Mouse (Mus musculus) heart, embryonic 12.5 days (tissue): ENCODE measurements around the gene Hps3. TPM values are rescaled to one million over a fixed set of nuclear protein-coding genes. Genes with fewer than 3 reads are reported as not detected.
"Not testable (repeated sequence)": the region's sequence is repeated elsewhere in the genome, so short reads cannot be mapped to it uniquely, and the experiment has no call there.

Experiments
- ATAC-seq: fragments of 200-750 bp; cut with Nextera tagmentation; 2 replicates; pipeline ENCODE4 v1.8.0; 2017; ENCODE audit warnings: moderate TSS enrichment, moderate library complexity; ENCODE audit not compliant: insufficient number of reproducible peaks, low FRiP score
- H3K27ac ChIP-seq: fragments of 300-500 bp; sonication (generic); 2 replicates; pipeline ENCODE4 v1.5.1; 2016; ENCODE audit warnings: mild to moderate bottlenecking, moderate library complexity; ENCODE audit not compliant: poor library complexity, severe bottlenecking
- H3K27me3 ChIP-seq: fragments of 300-500 bp; sonication (generic); replicated peaks from 2 replicates; pipeline ENCODE4 v1.6.1; 2016; ENCODE audit warnings: mild to moderate bottlenecking, moderate library complexity
- H3K36me3 ChIP-seq: fragments of 300-500 bp; sonication (generic); 2 replicates; pipeline ENCODE4 v1.6.1; 2016; ENCODE audit warnings: mild to moderate bottlenecking, moderate library complexity
- H3K4me1 ChIP-seq: fragments of 300-500 bp; sonication (generic); replicated peaks from 2 replicates; pipeline ENCODE4 v1.6.1; 2016; ENCODE audit warnings: mild to moderate bottlenecking
- H3K4me2 ChIP-seq: fragments of 300-500 bp; sonication (generic); 2 replicates; pipeline ENCODE4 v1.6.1; 2016; ENCODE audit warnings: mild to moderate bottlenecking, moderate library complexity
- H3K4me3 ChIP-seq: fragments of 300-500 bp; sonication (generic); 2 replicates; pipeline ENCODE4 v1.5.1; 2016; ENCODE audit warnings: mild to moderate bottlenecking
- H3K9ac ChIP-seq: fragments of 300-500 bp; sonication (generic); 2 replicates; pipeline ENCODE4 v1.6.1; 2016; ENCODE audit warnings: mild to moderate bottlenecking, moderate library complexity
- H3K9me3 ChIP-seq: fragments of 300-500 bp; sonication (generic); replicated peaks from 2 replicates; pipeline ENCODE4 v1.6.1; 2016; ENCODE audit warnings: mild to moderate bottlenecking, moderate library complexity
- WGBS: fragments of 180-500 bp; shearing (Covaris S2); methylation state at CpG from one replicate; pipeline ENCODE4 v1.1.7; 2016; 5-methylcytosine and 5-hydroxymethylcytosine counted together
- polyA plus RNA-seq: library from polyadenylated mRNA; unstranded; fragments of >200 nt; fragmentation: Nextera tagmentation; extraction: Ambion mirVana; gene quantifications from 2 replicates; pipeline ENCODE4 v1.2.1, GENCODE M21; 2016

Hps3 gene
- 11.4 and 12.6 TPM in 2 replicates for polyA plus RNA-seq

- Histone ChIP-seq H3K4me3 (peak within 1 kb of the TSS; percentile 90), H3K9me3 (0 out of 2 replicates have a peak, but pooled peaks cover 7% of the 10 kb centered on the region), H3K4me2 (peak within 1 kb of the TSS; percentile 86), H3K27ac (peak within 1 kb of the TSS; percentile 67), H3K27me3 (no peaks in the 10 kb centered on the region), H3K9ac (peak within 1 kb of the TSS; percentile 82), H3K36me3 (peaks cover 7% of the 10 kb centered on the region; the same call in 1 of the 2 replicates), H3K4me1 (peaks cover 12% of the 10 kb centered on the region)
- WGBS = under 1% methylated on average over 47 of the region's 47 CpGs
- ATAC-seq = peak; percentile 99
These were observed at the start of gene Hps3 for GRCm38 (mm10) chr3:20034719-20035404. Gene Hps3, minus strand, starts transcription at chr3:20035315.

GRCm38 (mm10) chr3:20082161-20082560 is 47.0 kb upstream of the Hps3 start:
- peak overlapping the region; percentile 98 for H3K27ac ChIP-seq
- peaks cover 17% of the 10 kb centered on the region for H3K4me1 ChIP-seq
- H3K4me3 ChIP-seq = no peak overlapping the region
- no peaks in the 10 kb centered on the region for H3K9me3 ChIP-seq
- H3K27me3 ChIP-seq = no peaks in the 10 kb centered on the region
- peaks cover 29% of the 10 kb centered on the region for H3K36me3 ChIP-seq
- WGBS = 19% methylated on average over 3 of the region's 3 CpGs
- H3K9ac ChIP-seq = no peak overlapping the region
- peak overlapping the region; percentile 47; the same call in 1 of the 2 replicates for H3K4me2 ChIP-seq
- peak; percentile 87 for ATAC-seq

- H3K4me1 ChIP-seq = peaks cover 10% of the 10 kb centered on the region
- peaks cover 41% of the 10 kb centered on the region for H3K36me3 ChIP-seq
- WGBS = 56% methylated on average over 11 of the region's 11 CpGs
- H3K9ac ChIP-seq = no peak overlapping the region
- H3K4me2 ChIP-seq = peak overlapping the region; percentile 31
- H3K4me3 ChIP-seq = no peak overlapping the region
- peak overlapping the region; percentile 78 for H3K27ac ChIP-seq
- H3K27me3 ChIP-seq = no peaks in the 10 kb centered on the region
- H3K9me3 ChIP-seq = no peaks in the 10 kb centered on the region
- 0 out of 2 replicates have a peak, but pooled peaks have one; percentile 4 for ATAC-seq
These were observed 41.3 kb upstream of the Hps3 start for GRCm38 (mm10) chr3:20076145-20077053.

- WGBS = 1% methylated on average over 7 of the region's 9 CpGs
- H3K9ac ChIP-seq = peak overlapping the region; percentile 76
- peaks cover 15% of the 10 kb centered on the region for H3K36me3 ChIP-seq
- no peak for ATAC-seq
- H3K4me2 ChIP-seq = peak overlapping the region; percentile 87
- peaks cover 3% of the 10 kb centered on the region for H3K4me1 ChIP-seq
- H3K27ac ChIP-seq = no peak overlapping the region
- peak overlapping the region; percentile 82 for H3K4me3 ChIP-seq
- no peaks in the 10 kb centered on the region for H3K9me3 ChIP-seq
- no peaks in the 10 kb centered on the region for H3K27me3 ChIP-seq
These were observed 23.1 kb upstream of the Hps3 start for GRCm38 (mm10) chr3:20058197-20058541.

GRCm38 (mm10) chr3:20057306-20058196 is 22.4 kb upstream of the Hps3 start, which contains the start of gene Hltf:
Gene Hltf, plus strand, starts transcription at chr3:20057811.
- ATAC-seq = peak; percentile 100
- Histone ChIP-seq H3K9ac (peak within 1 kb of the TSS; percentile 76), H3K9me3 (no peaks in the 10 kb centered on the region), H3K4me3 (peak within 1 kb of the TSS; percentile 82), H3K27me3 (no peaks in the 10 kb centered on the region), H3K27ac (peak within 1 kb of the TSS; percentile 48), H3K36me3 (peaks cover 11% of the 10 kb centered on the region), H3K4me2 (peak within 1 kb of the TSS; percentile 87), H3K4me1 (peaks cover 3% of the 10 kb centered on the region)
- under 1% methylated on average over 51 of the region's 54 CpGs for WGBS

GRCm38 (mm10) chr3:20044736-20045135 is 9.6 kb upstream of the Hps3 start:
- 60% methylated on average over 3 of the region's 3 CpGs for WGBS
- not testable (repeated sequence) for H3K4me2 ChIP-seq, H3K9ac ChIP-seq, H3K9me3 ChIP-seq, H3K4me3 ChIP-seq, H3K4me1 ChIP-seq, H3K27ac ChIP-seq, ATAC-seq, H3K36me3 ChIP-seq, H3K27me3 ChIP-seq

- not testable (repeated sequence) for H3K9ac ChIP-seq, H3K4me2 ChIP-seq, ATAC-seq, H3K4me3 ChIP-seq, H3K36me3 ChIP-seq, H3K4me1 ChIP-seq, H3K27me3 ChIP-seq, H3K27ac ChIP-seq, H3K9me3 ChIP-seq
- 83% methylated on average over 7 of the region's 7 CpGs for WGBS
These were observed 6.3 kb upstream of the Hps3 start for GRCm38 (mm10) chr3:20041461-20041860.

GRCm38 (mm10) chr3:20036069-20036468 is 954 bp upstream of the Hps3 start:
- H3K4me3 ChIP-seq = no peak overlapping the region
- no peaks in the 10 kb centered on the region for H3K27me3 ChIP-seq
- H3K27ac ChIP-seq = no peak overlapping the region
- peaks cover 12% of the 10 kb centered on the region for H3K4me1 ChIP-seq
- H3K9ac ChIP-seq = no peak overlapping the region
- no peak for ATAC-seq
- 78% methylated on average over 4 of the region's 4 CpGs for WGBS
- no peak overlapping the region for H3K4me2 ChIP-seq
- no peaks in the 10 kb centered on the region for H3K36me3 ChIP-seq
- 0 out of 2 replicates have a peak, but pooled peaks cover 7% of the 10 kb centered on the region for H3K9me3 ChIP-seq

GRCm38 (mm10) chr3:20033761-20034718 is 1.1 kb downstream of the Hps3 start:
- peak overlapping the region; percentile 82 for H3K9ac ChIP-seq
- 0 out of 2 replicates have a peak, but pooled peaks cover 7% of the 10 kb centered on the region for H3K9me3 ChIP-seq
- no peak for ATAC-seq
- peak overlapping the region; percentile 90 for H3K4me3 ChIP-seq
- 13% methylated on average over 10 of the region's 10 CpGs for WGBS
- H3K4me1 ChIP-seq = peaks cover 12% of the 10 kb centered on the region
- 0 out of 2 replicates have a peak overlapping the region, but pooled peaks have one; percentile 67 for H3K27ac ChIP-seq
- peaks cover 7% of the 10 kb centered on the region for H3K36me3 ChIP-seq
- H3K4me2 ChIP-seq = peak overlapping the region; percentile 86
- H3K27me3 ChIP-seq = no peaks in the 10 kb centered on the region

GRCm38 (mm10) chr3:20030807-20031206 is 4.3 kb downstream of the Hps3 start:
- no peak overlapping the region for H3K4me3 ChIP-seq
- H3K27ac ChIP-seq = no peak overlapping the region
- no peak for ATAC-seq
- H3K4me2 ChIP-seq = no peak overlapping the region
- no peaks in the 10 kb centered on the region for H3K9me3 ChIP-seq
- peaks cover 28% of the 10 kb centered on the region for H3K36me3 ChIP-seq
- no peaks in the 10 kb centered on the region for H3K27me3 ChIP-seq
- H3K9ac ChIP-seq = no peak overlapping the region
- peaks cover 12% of the 10 kb centered on the region for H3K4me1 ChIP-seq
- WGBS = 86% methylated on average over 6 of the region's 6 CpGs
